Mouse (Mus musculus) lung, postnatal 25 days (tissue): ENCODE measurements around the gene Adam11.
"Not testable (repeated sequence)": the region's sequence is repeated elsewhere in the genome, so short reads cannot be mapped to it uniquely, and the experiment has no call there.

Source experiments
- DNase-seq: peaks from one replicate; pipeline ENCODE4 v3.0.0; 2022; ENCODE audit warnings: low spot score

Gene Adam11

DNA sequence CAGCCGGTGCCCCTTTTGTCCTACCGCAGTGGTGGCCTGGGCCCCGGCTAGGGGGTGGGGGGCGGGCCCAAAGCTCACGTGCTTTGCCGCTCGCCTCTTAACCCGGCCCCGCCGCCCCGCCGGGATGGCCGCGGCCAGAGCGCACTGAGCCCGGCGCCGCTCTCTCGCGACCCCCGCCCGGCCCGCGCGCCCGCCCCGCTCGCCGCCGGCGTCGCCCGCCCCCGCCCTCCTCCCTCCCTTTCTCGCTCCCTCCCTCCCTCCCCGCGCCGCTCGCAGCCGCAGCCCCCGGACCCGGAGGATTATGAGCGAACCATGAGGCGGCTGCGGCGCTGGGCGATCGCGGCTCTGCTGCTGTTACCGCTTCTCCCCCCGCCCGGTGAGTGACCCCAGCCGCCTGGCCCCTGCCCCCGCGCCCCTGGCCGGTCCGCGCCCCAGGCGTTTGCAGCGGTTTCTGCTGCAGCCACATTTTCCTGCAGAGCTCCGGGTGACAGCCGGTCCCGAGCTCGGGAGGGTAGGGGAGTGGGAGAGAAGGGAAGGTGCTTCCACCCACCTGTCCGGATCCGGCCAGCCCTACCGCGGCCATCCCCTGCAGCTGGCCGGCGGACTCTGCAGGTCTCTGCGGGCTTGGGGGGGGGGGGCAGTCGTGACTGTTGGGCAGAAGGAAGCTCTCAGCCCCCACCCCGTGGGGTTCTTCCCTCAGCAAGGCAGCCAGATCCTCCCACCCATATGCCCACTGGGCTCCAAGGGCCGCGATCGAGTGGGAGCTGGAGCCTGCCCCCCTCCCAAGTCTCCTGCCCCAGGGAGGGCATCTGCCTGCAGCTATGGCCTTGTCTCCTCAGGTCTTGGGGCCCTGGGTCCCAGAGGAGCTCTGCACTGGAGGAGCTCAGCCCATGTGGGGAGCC is at the start of gene Adam11:
TSS of gene Adam11 (plus strand) at position 131 of the 902 bp plus-strand sequence.
- DNase-seq, result no peak

DNA sequence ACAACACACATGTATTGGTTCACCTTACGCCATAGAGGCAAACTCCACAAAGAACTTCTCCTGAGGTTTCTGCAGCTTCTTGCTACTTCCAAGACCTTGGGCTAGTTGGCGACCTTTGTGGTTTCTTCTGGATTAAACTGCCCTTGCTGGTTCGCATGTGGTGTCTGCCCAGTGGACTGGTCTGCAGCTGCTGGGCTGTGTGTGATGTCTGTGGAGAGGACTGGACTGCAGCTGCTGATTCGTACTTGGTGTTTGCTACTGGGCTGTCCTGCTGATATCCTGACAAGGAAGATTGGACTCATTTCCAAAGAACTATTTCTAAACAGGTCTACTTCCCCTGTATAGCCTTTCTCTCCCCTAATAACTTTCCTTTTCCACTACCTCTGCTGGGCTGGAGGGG is 48.8 kb upstream of the Adam11 start:
- no peak for DNase-seq

DNA sequence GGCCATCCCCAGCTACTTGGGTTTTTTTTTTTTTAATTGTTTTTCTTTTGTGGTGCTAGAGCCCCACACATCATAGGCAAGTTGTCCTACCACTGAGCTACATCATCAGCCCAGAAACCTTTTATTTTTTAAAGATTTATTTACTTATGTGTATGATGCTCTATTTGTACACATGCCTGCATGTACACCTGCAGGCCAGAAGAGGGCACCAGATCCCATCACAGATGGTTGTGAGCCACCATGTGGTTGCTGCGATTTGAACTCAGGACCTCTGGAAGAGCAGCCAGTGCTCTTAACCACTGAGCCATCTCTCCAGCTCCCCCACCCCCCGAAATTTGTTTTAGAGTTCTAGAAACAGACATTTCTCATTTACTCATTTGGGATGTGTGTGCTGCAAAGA is 46.7 kb upstream of the Adam11 start:
- not testable (repeated sequence) for DNase-seq

DNA sequence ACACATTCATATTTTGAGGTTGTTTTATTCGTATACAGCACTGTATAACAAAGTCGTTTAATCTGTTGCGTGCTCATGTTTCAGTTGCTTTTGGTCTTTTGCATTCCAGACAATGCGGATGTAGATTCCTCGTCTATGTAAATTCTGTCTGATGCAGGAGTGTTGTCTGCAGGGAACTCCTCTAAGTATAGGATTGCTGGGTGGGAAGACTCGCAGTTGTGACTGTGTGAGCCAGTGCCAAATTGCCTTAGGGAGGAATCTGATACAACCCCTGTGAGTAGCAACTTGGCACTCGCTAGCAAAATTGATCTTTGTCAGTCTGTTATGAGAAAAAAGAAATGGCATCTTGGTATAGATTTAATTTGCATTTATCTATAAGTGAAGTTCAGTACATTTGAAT is 45.1 kb upstream of the Adam11 start:
- DNase-seq, result no peak

DNA sequence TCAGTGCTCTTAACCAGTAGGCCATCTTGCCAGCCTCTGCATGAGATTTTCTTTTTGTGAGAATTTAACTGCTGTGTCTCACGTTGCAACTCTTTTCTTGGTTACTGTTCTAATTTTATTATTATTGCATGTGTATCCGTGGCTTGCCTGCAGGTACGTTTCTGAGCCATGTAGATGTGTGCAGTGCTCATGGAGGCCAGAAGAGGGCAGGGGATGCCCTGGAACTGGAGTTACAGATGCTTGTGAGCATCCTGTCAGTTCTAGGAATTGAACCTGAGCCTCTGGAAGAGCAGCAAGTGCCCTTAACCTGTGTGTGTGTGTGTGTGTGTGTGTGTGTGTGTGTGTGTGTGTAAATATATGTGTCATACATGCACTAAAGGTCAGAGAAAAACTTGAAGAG is 35.7 kb upstream of the Adam11 start:
- no peak for DNase-seq

DNA sequence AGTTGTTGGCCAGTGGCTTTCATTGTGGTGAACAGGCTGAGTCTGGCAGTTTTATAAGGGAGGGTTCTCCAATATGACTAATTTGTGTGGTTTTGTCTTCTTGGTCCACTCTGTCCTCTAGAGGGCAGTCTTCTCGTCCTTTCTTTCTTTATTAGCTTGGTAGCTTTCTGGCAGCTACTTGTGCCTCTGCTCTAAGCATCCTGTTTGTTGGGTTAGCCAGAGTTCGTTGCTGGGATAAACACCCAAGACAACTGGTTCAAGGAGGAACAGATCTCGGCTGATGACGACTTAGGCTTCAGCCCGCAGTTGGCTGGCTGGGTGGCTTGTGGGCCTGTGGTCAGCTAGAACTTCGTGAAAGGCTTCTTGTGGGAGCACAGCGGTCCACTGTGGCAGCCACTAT is 32.6 kb upstream of the Adam11 start:
- DNase-seq, result peak; percentile 51

DNA sequence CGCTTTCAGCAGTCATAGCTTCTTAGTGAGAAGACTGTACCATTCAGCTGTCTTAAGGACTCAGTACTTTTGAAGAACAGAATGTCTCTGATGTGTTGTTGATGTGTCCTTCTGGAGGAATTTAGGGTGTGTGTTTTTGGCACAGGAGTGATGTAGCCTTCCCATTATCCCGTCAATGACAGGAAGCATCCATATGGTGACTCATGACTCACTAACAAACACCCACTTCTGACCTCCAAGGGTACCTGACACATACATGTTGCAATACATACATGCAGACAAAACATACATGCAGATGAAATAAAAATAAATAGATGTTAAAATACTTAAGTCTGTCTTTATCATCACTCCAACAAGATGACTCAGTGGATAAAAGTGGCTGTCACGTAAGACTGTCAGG is 31.4 kb upstream of the Adam11 start:
- no peak for DNase-seq

DNA sequence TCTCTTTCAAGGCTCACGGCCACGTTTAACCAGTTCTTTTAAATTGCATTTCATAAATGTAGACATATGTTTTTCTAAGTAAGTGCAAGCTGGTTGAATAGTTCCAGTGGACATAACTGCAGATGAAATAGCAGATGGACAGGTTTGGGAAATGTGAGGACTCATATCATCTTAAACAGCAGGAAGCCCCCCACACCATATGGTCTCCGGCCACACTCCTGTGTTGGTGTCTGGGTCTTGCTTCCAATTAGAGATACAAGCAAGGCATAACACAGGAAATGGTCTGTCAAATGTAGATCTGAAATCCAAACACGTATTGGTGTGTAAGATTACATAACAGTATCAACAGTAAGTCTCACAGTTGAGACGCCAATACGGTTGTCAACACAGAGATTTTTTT is 29.9 kb upstream of the Adam11 start:
- no peak for DNase-seq

DNA sequence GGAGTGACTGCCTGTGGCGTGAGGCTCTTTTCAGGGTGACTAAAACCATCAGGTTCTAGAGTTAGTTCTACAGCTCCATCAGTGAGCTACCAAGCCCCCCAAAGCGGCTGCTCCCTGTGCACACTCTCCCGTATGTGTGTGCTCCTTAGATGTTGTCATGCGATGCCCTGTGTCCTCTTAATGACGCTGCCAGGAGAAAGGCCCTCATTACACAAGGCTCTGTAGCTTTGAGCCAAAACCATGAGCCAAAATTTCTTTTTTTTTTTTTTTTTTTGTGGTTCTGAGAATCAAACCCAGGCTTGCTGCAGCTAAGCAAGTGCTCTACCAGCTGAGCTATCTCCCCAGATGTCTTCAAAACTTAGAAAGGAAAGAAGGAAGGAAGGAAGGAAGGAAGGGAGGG is 28.1 kb upstream of the Adam11 start:
- no peak for DNase-seq

DNA sequence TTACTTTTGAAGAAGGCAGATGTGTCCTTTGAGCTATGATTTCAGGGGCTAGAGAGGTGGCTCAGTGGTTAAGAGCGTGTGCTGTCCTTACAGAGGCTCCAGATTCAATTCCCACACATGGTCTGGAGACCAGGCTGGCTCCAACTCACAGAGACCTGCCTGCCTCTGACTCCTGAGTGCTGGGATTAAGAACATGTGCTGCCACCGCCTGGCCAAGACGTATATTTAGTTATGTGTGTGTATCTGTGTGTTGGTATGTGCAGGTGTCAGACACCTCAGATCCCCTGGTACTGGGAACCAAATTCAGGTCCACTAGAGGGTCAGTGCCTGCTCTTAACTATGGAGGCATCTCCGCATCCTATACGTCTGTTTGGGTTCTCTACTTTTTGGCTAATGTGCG is 26.3 kb upstream of the Adam11 start:
- no peak for DNase-seq

DNA sequence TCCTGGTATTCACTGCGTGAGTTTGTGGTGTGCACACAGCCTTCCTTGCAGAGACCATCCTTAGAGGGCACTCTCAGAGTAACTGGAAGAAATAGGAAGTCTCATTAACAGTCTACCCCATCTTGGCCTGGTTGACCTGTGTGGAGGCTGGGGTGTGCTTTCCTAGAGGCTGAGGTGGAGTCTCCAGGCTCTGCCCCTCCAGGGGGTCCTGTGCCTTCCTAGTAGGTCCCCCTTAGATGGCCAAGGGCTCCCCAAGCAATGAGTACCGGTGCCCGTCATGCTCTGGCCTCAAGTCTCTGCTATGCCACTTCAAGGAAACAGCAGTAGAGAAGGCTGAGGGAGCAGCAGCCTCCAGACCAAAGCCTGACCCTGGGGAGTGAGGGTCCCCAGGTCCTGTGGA is 23.2 kb upstream of the Adam11 start:
- no peak for DNase-seq

DNA sequence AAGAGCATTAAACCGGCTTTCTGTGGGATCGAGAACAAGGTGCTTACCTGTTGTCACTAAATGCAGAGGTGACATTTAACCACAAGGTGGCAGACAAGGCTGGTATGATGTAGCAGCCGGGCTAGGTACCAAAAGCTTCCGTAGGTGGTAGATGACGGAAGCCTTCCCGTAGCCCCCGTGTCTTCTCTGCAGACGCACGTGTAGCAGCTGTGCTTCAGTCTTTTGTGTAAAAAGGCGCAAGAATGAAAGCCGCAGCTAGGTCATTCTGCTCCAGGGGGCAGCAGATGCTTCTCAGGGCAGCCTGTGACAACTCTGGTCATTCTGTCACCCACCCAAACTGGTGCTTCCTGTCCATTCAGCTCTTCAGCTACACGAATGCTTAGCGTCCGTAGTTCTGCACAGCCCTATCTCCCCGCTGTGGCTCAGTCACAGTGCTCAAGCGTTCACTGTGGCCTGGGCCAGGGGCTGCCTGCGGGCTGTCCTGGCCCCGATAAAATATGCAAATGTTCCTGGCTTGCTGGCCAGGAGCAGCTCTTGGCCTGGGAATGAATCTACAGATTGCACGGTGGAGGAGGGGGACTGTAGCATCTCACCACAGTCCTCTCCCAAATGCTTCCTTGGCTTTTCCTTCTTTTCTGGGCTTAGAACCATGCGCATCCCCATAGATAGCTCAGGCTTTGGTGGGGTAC is 21.8 kb upstream of the Adam11 start:
- DNase-seq, result peak; percentile 31

DNA sequence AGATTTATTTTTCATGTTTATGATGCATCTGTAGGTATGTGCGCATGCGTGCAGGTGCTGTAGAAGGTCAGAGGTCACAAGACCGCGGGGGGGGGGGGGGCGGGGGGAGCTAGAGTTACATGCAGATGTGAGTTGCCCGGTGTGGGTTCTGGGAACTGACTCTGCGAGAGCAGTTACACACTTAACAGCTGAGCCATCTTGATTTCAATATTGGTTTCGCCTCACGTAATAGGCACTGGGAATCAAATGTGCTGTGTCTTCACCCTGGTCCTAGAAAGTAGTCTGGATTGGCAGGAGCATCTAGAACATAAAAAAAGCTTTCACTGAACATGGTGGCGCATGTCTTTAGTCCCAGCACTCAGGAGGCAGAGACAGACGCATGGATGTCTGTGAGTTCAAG is 20.6 kb upstream of the Adam11 start:
- no peak for DNase-seq

DNA sequence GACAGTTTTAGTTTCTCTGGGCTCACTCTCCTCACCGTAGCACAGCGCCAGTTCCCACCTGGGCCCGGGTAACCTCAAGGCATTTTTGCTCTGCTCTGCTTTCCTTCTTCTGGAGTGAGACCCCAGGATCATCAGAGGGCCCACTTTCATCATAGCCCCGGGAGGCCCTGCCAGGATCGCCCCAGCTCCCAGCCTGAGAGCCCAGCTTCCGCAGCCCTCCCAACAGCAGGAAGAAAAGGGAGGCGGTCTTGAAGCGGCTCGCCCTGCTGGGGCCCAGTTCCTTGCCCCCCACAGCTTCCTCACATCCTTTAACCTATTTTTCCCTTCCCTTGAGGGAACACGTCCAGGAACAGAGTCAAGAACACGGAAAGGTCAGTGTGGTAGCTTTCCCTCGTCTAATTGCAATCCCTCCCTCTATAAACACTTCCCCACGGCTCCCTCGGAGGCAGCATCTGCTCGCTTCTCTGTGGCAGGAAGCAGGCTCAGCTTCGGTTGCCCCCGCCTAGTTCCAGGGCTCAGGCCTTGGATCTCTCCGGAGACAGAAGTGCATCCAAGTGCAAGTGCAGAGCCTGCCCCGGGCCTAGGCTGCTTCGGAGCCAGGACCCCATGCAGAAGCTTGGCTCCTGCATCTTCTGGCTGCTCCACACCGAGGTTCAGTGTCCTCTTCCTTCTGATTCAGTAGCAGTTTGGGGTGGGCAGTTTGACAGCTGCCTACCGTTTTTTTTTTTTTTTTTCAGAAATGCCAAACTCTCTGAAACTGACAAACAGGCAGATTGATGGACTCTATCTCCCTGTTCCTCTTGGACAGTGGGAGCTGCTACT is 19.9 kb upstream of the Adam11 start:
- no peak for DNase-seq

DNA sequence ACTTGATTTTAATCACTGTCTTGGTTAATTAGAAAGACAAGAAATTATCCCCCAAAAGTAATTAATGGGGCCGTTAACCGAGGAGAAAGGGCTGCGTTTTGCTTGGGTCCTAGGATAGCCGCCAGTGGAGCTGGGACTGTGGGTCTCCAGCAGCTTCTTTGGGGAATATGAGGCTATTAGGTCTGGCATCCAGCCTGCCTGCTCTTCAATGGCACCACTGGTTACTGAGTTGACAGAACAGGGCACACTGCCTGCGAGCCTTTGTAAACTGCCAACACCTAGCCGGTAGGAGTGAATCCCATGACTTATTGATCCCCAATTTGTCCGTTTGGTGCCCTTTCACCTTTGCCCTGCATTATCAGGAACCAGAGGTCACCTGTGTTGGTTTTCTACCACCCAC is 19.2 kb upstream of the Adam11 start:
- DNase-seq, result no peak

DNA sequence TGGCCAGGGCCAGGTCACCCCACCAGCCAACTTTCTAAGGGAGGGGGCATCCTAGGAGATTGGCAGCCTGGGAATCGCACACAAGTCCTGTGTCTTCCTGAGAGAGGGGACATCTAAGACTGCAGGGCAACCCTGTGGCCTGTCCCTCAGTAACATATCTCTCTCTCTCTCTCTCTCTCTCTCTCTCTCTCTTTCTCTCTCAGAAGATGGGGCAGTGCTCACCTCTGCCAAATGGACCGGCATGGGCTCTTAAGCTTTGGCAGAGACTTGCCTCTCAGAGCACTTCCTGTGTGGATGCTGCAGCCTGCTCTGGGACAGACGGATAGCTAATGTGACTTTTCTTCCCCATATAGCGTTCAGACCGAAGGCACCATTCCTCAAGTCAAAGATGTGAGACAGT is 18.4 kb upstream of the Adam11 start:
- DNase-seq, result no peak

DNA sequence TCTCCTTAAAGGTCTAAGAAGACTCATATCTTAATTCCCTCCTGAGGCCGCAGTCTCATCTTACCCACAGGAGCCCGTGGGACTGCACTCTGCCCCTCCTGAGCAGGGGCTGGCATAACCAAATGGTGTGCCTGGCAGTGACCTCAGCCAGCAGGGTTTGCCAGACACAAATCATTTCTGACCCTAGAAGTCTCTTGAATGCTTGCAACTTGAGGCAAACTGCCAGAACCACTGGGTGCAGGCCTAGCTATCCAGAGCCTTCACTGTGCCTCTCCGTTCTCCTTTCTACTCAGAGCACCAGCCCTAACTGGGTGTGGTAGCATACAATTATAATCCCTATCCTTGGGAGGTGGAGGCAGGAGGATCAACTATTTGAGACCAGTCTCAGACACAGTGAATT is 16.5 kb upstream of the Adam11 start:
- no peak for DNase-seq

DNA sequence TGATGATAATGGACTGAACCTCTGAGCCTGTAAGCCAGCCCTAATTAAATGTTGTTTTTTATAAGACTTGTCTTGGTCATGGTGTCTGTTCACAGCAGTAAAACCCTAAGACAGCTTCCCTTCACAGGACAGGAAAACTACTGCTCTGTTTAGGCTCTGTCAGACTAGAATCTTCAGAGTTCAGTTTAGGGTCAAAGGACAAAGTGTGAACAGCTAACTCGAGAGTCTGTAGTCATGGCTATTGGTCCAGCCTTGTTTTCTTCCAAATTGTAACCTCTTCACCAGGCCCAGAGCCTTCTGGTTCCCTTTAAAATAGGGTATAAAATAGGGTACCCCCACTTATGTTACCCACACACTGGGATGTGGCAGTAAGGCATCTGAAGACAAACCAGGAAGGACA is 13.4 kb upstream of the Adam11 start:
- no peak for DNase-seq

DNA sequence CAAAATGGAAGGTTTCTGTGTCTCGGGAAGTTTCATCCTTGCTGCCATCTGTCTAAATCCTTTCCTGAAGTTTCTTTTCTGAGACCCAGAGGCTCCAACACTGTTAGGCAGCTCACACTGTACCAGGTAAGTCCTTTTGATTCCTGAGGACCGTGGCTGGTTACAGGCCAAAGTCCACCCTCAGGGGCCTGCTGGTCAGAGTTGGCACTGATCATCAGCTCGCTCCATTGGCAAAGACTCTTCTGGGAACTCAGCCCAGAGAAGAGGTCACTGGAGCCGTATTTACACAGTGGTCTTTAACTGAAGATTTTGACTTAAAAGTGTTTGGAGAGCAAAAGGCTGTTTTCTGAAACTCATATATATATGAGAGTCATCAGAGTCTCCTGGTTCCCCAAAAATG is 12.9 kb upstream of the Adam11 start:
- no peak for DNase-seq

DNA sequence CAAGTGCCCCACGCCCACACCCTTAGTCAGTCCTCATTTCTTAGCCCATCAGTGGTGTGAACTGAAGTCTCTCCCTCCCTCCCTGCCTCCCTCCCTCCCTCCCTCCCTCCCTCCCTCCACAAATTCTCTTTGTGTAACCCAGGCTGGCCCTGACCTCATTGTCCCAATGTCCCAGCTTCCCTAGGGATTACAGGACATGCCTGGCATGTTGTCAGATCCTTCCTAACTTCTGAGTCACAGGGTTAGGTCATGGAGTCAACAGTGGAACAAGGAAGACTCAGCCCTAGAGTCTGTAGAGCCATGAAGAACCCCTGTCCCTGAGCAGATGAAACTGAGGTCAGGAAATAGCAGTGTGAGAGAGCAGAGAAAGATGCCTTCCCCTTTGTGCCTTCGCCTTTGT is 11.5 kb upstream of the Adam11 start:
- no peak for DNase-seq

DNA sequence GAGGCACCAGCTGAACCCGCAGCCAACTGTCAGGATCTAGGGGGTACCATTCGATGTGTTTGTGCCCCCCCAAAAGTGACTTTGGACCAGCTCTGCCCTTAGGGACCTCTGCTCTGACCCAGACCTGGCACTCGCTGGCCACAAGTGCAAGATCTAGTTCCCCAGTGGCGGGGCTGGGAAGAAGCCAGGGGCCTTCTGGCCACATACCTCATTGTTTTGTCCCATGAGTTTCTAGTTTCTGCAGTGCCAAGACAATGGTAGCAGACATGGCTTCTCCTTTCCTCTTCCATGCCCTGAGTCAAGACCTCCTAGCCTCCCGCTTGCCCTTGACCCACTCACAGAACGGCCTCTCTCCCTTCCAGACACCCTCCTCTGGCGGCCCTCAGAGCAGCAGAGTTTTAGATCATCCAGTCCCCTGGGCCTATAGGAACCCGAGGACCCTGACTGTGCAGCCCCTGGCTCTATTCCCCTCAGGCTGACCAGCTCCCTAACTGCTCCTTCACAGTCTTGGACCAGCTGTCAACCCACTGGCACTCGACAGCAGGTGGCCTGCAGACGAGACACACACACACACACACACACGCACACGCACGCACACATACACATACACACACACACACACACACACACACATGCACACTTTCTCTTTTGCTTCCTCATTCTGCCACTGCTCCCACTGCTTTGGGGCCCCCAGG is 8.2 kb upstream of the Adam11 start:
- no peak for DNase-seq
